Mouse (Mus musculus) kidney, adult 2 months (tissue): ENCODE measurements at regions not wholly inside any gene's neighbourhood (a gene's known extent, or its start where the extent isn't known, plus 50 kb on each side); places are given as distances from the start of the nearest gene placed in this dataset.

ENCODE experiments used
- CTCF ChIP-seq: fragments of 200-500 bp; conservative IDR thresholded peaks from 2 replicates; pipeline ENCODE4 v1.5.1; 2011; ENCODE audit warnings: low read depth, mild to moderate bottlenecking, control low read depth, low read length, moderate library complexity, mixed read lengths; ENCODE audit not compliant: insufficient read depth, insufficient read length
- POLR2A ChIP-seq: fragments of 200-500 bp; IDR thresholded peaks from one replicate; pipeline ENCODE4 v1.6.1; 2011; ENCODE audit warnings: low read depth, low read length, control low read depth

DNA sequence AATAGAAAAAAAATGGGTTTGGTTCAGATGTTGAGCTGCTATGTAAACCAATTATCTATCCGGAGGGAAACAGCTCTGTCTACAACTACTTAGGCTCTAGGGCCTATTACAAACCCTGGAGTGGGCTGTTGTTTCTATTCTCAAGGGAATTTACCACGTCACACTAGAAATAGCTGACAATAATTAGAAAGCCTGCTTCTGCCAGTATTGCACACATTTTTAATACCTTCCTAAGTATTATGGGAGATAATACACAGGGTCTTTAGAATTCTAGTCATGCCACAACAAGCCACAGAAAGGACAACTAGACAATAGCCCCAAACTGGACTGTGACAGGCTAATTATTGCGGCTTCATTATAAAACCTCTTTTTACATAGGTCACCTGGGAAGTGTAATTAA lies 428.1 kb downstream of the Fign start:
- TF ChIP-seq POLR2A (no peak), CTCF (no peak)
